Mouse (Mus musculus) testis, postnatal 10 days (tissue): Measurements from ENCODE around the gene Dusp27.
"Not testable (repeated sequence)": the region's sequence is repeated elsewhere in the genome, so short reads cannot be mapped to it uniquely, and the experiment has no call there.

Experiments
- DNase-seq: peaks from one replicate; pipeline ENCODE4 v3.0.0; 2021; ENCODE audit warnings: low spot score

Gene Dusp27

DNA sequence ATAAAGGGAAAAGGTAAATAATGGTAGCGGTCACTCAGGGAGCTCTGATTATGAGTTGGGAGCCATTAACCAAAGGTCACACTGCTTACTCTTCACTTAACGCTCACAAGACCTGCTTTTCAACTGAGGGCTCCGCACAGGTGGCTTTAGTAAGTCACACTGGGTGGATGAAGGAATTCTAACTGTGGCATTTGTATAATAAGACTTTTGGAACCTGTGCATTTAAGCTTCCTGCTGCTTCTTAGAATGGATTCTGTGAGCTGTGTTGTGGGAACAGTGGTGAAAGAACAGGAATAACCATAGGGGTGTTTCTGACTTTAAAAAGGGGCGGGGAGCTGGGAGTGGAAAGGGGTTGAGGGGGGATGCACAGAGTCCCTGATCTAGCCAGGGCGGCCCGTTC lies 14.6 kb upstream of the Dusp27 start:
- no peak for DNase-seq

DNA sequence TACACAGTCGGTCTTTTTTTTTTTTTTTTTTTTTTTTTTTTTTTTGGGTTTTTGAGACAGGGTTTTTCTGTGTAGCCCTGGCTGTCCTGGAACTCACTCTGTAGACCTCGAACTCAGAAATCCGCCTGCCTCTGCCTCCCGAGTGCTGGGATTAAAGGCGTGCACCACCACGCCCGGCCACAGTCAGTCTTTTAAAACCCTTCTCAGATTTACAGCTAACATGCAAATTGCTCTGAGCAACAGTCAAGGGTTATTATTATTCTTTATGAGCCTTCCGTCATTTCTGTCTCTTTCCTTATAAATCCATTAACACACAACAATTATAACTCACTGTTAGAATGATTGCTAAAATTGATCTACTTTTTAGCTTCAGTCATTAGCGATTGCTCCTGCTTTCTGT lies 14.1 kb upstream of the Dusp27 start:
- not testable (repeated sequence) for DNase-seq

DNA sequence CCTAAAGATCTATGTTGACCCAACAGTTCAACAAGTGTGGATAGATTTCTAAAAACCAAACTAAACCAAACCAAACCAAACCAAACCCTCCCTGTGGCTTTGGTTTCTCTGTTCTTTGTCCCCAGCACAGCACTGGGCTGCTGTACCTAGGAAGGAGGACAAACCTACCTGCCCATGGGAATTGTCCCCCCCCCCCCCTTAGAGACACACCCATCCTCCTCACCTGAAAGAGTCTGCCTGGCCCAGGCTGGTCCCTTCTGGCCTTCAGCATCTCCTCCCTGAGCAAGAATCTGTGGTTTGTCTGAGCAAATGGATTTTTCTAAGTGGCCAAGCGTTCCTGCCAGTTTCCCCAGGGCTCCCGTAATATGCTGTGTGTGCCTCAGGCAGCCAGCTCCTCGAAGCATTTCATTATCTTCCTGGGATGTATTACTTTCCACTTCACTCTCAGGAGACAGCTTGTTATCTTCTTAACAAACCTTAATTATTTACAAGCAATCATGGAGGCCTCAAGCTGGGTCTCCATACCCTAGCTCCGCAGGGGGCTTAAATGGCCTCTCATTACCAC lies 12.0 kb upstream of the Dusp27 start:
- no peak for DNase-seq

DNA sequence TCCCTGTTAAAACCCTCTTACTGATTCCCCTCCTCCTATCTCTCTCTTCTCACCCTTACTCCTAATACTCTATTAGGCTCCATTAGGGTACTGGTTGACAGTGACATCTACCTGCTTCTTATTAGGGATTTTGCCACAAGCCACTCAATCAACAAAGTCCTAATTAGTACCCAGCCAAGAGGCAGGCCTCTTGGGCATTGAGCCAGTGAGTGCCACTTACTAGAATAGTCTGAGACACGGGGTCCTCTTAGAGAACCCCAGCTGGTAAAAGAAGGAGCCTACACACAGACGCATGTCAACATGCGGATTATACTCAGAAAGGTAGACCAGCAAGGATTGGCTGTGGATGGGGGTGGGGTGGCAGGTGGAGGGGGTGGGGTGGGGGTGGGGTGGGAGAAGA lies 11.4 kb upstream of the Dusp27 start:
- no peak for DNase-seq

DNA sequence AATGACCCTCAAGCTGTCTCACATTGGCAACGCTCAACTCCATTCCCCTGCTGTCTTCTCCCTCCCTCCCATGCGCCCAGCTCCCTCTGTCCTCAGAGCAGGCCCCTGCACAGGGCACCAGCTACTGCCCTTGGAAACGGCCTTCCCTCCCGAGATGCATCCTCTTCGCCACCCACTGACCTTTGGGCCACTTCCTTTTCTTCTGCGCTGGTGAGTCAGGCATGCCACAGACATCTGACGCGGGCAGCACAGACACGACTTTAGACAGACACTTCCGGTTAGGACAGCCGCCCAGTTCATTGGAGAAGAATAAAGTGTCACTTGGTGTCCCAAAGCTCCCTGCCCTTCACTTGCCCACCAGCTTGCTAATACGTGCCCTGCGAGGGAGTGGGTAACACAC lies 10.4 kb upstream of the Dusp27 start:
- DNase-seq = no peak

DNA sequence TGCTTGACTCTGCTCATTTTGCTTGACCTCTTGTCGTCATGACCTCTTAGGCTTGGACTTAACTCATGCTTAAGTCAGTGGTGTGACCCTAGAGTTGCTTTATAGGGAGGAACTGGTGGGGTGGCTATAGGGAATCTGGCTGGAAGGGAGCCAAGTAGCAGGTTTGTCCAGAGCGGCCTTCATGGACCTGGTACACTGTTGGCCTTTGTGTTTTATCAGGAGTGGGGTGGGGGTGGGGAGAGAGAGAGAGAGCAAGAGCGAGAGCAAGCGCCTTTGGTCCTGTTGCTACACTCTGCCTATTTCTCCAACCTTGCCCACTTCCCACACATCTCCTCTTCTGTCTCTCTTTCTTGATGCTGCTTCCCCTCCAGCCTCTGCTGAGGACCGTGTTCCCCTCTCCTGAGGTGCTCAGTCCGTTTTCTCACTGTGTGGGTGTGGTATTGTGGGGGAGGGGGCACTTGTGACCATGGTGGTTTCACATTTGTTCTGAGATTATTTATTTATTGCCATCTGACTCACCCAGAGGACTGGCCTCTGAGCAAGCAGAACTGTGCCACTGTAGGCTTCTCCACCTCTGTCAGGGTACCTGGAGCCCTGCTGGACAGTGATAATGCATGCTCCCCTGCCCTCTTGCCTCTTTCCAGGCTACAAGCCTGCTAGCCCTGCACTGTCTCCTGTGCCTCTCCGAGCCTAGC lies 9.7 kb upstream of the Dusp27 start:
- DNase-seq = no peak

DNA sequence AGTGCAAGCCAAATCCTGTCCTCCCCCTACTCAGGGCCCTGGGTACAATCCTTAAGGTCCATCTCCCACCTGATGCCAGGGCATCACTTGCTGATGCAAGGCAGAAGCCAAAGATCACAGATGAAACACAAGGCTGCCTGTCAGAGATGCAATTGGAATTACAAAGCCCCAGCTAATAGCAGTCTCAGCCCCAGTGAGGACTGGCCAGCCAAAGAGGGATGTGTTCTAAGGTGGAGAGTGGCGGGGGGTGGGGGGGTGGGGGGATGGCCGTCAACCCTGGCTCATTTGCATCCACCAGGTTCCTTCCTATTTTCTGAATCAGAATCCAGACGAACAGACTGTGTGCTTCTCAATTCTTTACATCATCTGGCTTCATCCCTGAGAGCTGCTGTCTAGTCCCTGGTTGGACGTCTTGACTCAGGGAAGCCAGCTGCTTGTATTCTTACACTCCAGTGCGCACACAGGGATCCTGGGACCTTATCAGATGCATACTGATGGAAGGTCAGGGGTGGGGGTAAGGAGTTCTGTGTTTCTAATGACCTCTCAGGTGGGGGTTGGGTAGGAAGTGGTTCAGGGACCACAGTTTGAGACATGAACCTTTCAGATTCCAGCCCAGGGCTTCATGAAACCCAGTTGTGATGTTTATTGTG lies 7.5 kb upstream of the Dusp27 start:
- DNase-seq = no peak

DNA sequence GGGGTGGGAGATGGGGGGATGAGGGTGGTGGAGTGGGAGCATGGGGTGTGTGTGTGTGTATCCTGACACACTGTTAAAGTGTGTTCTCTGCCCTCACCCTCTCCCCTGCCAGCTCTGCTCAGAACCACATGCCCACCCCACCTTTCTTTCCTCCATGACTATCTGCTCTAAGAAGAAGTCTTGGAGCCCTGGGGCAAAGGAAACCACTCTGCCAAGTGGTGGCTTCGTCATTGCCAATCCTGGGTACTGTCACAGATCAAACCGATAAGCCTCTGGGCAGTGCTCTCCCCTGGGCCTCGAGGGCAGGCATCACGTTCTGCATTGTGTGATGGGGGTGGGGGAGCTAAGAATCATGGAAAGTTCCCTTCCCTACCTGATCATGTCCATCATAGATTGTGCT lies 4.6 kb upstream of the Dusp27 start:
- DNase-seq = no peak

DNA sequence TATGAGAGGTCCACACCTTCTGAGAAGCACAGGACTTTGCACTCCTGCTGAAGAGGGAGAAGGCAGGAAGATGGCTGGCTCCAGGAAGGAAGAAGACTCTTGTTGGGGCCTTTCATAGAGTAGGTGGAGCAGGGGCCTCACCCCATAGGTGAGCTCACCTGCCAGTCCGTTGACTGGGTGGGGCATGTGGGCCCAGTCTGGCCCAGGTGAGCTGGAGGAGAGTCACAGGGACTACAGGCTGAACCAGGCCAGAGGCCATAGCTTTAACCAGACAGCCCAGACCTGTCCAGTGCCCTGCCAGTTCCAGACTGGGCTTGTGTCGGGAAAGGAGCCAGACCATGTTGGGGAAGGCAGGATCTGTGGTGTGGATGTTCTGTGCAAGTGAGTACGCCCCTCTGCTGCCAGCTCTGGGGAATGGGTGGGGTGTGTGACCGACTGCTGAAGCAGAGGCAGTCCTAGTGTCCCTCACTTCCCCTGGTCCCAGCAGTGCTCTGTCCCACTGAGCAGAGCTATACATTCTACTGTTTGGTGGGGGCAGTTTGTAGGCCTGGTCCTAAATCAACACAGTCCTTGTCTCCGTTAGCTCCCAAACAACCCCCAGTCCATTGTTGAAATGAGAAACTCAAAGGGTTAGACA lies 2.6 kb upstream of the Dusp27 start, which contains the start of gene Gpa33:
Gpa33 (plus strand) TSS at position 15 of the 637 bp plus-strand sequence.
- DNase-seq = no peak

DNA sequence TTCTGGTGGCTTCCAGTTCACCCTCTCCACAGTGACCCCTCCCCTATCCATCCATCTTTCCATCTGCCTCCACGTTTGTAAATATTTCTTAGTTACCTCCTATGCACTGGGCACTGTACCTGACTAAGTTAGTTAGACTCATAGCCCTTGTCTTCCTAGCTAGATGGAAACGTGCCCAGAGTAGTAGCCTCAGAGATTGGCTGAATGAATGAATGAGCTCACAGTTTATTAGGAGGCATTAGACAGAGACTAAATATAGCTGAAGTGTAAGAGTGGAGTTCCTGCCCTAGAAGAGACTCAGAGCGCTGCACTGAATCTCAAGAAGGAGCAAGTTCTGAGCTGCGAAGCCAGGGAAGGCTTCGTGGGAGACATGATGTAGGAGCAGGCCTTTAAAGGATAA lies 829 bp upstream of the Dusp27 start:
- no peak for DNase-seq

DNA sequence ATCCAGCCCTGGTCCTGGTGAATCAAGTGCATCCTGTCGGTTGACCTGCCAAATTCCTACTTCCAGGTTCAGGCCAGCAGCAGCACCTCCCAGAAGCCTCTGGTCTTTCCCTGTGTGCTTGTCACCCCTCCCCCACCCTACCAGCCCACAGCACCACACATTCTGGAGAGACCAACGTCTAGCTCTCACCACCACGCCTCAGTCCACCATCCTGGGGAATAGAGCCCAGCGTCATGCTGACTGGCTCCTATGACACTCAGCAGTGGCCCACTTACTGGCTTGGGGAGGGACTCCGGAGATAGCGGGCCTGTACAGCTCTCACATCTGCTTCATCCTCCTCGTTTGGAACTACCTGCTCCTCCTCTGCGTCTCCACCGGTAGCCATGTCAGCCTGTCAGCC lies 927 bp downstream of the Dusp27 start:
- DNase-seq = no peak

DNA sequence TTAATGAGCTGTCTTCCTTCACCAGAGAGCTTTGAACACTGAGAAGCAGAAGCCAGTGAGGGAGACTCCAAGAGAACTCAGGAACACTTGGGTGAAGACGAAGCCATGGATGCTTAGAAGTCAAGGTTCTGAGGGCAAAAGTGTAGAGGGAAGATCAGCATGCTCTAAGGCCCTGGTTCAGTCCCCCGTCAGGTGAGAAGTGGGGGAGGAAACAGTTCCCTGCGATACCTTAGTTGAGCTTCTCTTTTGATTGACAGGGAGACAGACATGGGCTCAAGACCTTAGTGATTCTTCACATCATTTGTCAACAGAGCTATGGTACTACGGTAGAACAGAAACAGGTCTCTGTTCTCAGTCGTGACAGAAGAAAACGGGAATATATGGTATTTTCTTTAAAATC lies 1.4 kb downstream of the Dusp27 start:
- no peak for DNase-seq

DNA sequence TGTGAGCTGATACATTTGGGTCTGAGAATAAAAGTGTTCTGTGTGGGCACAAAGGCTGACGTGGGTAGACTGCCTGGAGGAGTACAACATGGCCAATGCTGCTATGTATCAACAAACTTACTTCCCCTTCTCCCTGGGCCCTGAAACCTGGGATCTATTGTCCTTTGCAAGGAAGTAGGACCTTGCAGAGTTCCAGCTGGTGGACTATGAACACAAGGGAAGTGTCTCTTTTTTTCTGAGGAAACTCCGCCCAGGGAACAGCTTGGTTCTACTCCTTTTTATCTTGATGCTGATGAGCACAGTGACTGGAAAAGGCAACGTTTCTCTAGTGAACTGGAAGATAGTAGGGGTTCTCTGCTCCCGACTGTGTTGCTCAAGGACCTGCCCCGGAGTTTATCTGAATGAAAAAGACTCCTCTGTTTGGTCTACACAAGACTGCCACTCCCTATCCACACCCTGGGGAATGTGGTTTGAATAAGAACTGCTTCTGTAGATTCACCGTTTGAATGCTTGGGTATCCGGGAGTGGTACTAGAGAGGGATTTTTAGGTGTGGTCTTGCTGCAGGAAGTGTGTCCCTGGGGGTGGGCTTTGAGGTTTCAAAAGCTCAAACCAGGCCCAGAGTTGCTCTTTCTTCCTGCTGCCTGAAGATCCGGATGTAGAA lies 2.7 kb downstream of the Dusp27 start:
- DNase-seq = no peak

DNA sequence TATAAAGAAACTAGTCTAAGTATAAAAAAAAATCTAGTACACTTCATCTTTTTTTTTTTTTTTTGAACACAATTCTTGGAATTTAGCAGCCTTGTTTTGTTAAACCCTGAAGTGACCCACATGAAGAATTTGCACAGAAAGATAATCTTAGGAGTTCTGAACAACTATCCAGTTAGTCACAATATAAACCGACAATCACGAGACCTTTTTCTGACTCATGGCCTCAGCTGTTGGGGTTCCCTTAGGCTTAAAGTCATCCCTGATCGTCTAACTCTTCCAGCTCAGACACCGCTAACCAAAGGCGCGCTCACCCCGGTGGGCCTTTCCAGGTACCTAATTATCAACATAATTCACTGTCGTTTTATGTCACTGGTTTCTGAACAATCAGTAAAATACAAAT lies 4.0 kb downstream of the Dusp27 start:
- no peak for DNase-seq

DNA sequence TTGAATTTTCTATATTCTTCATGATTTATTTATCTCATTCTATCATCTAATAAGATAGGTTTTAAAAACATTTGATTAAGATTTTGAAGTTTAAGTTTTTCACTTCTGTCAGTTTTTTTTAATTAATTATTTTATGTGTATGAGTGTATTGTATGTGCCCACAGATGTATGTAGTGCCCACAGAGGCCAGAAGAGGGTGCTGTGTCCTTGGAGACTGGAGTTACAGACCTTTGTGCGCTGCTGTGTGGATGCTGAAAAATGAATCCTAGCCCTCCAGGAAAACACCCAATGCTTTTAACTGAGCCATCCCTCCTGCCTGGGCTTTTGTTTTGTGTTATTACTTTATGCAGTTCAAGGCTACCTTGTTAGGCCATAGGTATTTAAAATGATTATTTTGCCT lies 4.7 kb downstream of the Dusp27 start:
- DNase-seq = no peak

DNA sequence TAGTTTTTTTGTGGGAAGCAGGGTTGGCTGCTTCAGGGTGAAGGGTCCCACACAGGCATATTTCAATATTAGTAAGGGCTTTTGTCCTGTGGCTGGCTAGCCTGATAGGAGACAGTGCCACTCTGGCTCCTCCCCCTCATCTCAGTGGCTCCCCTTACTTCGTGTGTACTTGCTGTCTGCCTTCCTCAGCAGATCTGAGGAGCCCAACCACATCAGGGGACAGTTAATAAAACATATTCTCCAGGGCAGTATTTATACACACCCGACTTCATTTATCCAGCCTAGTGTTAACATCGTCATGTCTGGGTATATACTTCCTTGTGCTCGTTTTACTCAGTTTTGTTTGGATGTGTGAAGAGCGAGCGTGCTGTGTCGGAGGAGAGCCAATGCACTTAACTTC lies 5.6 kb downstream of the Dusp27 start:
- no peak for DNase-seq

DNA sequence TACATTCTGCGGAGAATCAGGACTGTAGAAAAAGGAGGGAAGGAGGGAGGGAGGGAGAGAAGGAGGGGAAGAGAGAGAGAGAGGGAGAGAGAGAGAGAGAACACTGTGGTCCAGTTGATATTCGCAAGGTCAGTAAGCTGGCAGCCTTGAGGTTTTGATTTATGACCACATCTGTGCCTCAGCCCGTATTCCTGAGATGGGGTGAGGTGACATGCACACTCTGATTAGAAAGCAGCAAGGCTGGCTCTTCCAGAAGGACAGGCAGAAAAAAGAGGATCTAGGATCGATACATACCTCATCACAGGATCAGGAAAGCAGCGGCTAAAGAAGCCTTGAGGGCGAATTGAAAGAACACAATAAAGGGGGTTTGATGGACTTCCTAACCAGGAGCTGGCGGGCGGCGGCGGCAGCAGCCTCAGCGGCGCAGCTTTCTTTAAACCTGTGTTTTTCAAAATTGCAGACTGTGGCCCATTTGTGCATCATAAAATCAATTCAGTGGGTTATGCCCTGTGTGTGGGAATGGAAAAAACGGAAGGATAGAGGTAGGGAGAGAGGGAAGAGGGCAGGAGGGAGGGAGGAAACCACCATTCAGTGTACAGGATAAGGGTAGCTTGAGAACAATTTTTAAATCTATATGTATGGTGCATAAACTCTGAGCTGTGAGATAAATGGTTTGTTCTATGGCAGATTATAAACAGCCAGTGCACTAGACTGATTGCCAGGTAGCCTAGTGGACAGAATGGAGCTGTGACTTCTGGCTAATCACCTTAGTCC lies 9.7 kb downstream of the Dusp27 start:
- DNase-seq = no peak

DNA sequence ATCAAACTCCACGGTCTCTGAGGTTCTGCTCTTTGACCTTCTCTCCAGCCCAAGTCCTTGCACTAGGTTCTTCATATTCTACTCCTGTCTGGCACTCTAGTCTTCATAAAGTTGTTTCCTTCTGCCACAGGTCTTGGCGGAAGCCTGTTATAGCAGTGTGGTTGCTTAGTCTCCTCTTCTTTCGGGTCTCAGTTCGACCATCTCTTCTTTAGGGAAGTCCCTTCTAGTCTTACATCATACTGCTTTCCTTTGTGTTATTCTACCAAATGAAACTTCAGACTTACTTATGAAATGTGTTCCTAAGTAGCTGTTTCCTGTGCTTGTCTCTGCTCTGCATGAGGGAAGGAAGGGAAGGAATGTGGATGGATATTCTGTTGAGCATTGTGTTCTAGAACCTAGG lies 12.0 kb downstream of the Dusp27 start:
- no peak for DNase-seq

DNA sequence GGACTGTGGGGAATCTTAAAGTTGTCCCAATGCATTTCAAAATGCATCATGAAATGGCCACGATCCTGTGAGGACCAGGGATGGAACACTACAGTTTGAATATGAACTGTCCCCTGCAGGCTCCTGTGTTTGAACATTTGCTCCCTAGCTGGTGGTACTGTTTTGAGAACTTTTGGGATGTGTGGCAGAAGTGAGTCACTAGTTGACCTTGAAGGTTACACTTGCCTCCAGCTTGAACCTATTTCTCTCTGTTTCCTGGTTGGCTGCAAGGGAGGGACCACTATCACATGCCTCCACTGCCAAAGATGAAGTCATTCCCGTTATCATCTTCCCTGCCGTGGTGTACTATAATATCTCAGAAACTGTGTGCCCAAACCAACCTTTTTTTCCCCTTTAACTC lies 12.7 kb downstream of the Dusp27 start:
- no peak for DNase-seq

DNA sequence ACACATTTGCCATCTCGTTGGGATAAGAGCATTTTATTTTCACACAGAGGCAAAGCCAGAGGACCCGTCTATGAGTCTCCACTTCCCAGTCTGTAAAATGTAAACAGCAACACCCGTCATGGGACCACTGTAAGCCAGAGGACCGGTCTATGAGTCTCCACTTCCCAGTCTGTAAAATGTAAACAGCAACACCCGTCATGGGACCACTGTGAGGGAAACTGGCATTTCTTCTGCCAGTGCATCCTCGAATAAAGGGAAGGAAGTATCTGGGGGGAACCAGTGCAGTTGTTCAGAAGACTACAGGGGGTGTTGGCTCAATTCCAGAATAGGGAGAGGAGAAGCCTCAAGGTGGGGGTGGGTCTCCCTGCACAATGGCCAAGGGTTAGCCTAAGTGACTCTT lies 22.3 kb downstream of the Dusp27 start:
- no peak for DNase-seq

DNA sequence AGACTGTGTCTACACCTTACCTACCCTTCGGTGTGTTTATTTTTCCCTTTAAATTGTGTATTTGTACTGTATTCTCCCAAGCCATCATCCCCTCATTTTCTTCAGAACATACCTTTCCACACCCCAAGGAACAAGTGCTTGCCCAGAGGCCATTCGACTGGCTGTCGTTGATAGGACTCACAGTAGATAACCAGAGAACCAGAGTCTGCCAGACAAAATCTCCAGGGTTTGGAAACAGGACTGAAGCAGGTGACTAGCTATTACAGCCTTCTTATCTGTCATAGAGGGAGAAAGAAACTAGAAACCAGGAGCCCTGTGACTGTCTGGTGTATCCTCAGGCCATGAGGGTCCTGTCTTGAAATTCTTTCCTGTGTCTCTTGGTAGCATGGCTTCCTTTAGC lies 22.9 kb downstream of the Dusp27 start:
- no peak for DNase-seq
